Mouse (Mus musculus) intestine, embryonic 15.5 days (tissue): ENCODE measurements around the gene Zar1l. TPM values are rescaled to one million over a fixed set of nuclear protein-coding genes. Genes with fewer than 3 reads are reported as not detected.

ENCODE experiments used
- ATAC-seq: fragments of 200-750 bp; cut with Nextera tagmentation; 2 replicates; pipeline ENCODE4 v1.8.0; 2017; ENCODE audit warnings: moderate TSS enrichment, moderate library complexity
- H3K27ac ChIP-seq: fragments of 300-500 bp; sonication (generic); 2 replicates; pipeline ENCODE4 v1.5.1; 2015; ENCODE audit warnings: mild to moderate bottlenecking, inconsistent platforms
- H3K27me3 ChIP-seq: fragments of 300-500 bp; sonication (generic); replicated peaks from 2 replicates; pipeline ENCODE4 v1.6.1; 2015; ENCODE audit warnings: inconsistent platforms
- H3K36me3 ChIP-seq: fragments of 300-500 bp; sonication (generic); 2 replicates; pipeline ENCODE4 v1.6.1; 2015; ENCODE audit warnings: inconsistent platforms
- H3K4me1 ChIP-seq: fragments of 300-500 bp; sonication (generic); replicated peaks from 2 replicates; pipeline ENCODE4 v1.6.1; 2015; ENCODE audit warnings: inconsistent platforms
- H3K4me2 ChIP-seq: fragments of 300-500 bp; sonication (generic); replicated peaks from 2 replicates; pipeline ENCODE4 v1.6.1; 2015; ENCODE audit warnings: mild to moderate bottlenecking, inconsistent platforms
- H3K4me3 ChIP-seq: fragments of 300-500 bp; sonication (generic); replicated peaks from 2 replicates; pipeline ENCODE4 v1.5.1; 2015; ENCODE audit warnings: inconsistent platforms
- H3K9ac ChIP-seq: fragments of 300-500 bp; sonication (generic); 2 replicates; pipeline ENCODE4 v1.6.1; 2015; ENCODE audit warnings: inconsistent platforms
- H3K9me3 ChIP-seq: fragments of 300-500 bp; sonication (generic); 2 replicates; pipeline ENCODE4 v1.6.1; 2016; ENCODE audit warnings: inconsistent platforms
- WGBS: fragments of 180-500 bp; shearing (Covaris S2); methylation state at CpG from one replicate; pipeline ENCODE4 v1.1.7; 2015; 5-methylcytosine and 5-hydroxymethylcytosine counted together
- polyA plus RNA-seq: library from polyadenylated mRNA; unstranded; fragments of >200 nt; fragmentation: Nextera tagmentation; extraction: Ambion mirVana; gene quantifications from 2 replicates; pipeline ENCODE4 v1.2.1, GENCODE M21; 2015

The Zar1l gene
- polyA plus RNA-seq, 1 experiment from 2014 or later = not detected

- no peaks in the 10 kb centered on the region for H3K36me3 ChIP-seq
- H3K27ac ChIP-seq = no peak overlapping the region
- WGBS = 58% methylated on average over 6 of the region's 6 CpGs
- H3K9me3 ChIP-seq = no peaks in the 10 kb centered on the region
- ATAC-seq = no peak
- no peak overlapping the region for H3K4me3 ChIP-seq
- H3K9ac ChIP-seq = no peak overlapping the region
- H3K27me3 ChIP-seq = no peaks in the 10 kb centered on the region
- H3K4me1 ChIP-seq = no peaks in the 10 kb centered on the region
- no peak overlapping the region for H3K4me2 ChIP-seq
These were observed 49.5 kb downstream of the Zar1l start for GRCm38 (mm10) chr5:150468431-150468830.

- Histone ChIP-seq H3K4me3 (no peak overlapping the region), H3K9me3 (no peaks in the 10 kb centered on the region), H3K27me3 (no peaks in the 10 kb centered on the region), H3K9ac (no peak overlapping the region), H3K4me2 (peak overlapping the region; percentile 25), H3K27ac (peak overlapping the region; percentile 54), H3K4me1 (no peaks in the 10 kb centered on the region), H3K36me3 (no peaks in the 10 kb centered on the region)
- peak; percentile 96 for ATAC-seq
- WGBS = 37% methylated on average over 12 of the region's 12 CpGs
These were observed 51.8 kb downstream of the Zar1l start for GRCm38 (mm10) chr5:150466132-150466531.

GRCm38 (mm10) chr5:150465218-150465617 lies 52.7 kb downstream of the Zar1l start:
- Histone ChIP-seq H3K4me2 (no peak overlapping the region), H3K9ac (no peak overlapping the region), H3K27ac (no peak overlapping the region), H3K27me3 (no peaks in the 10 kb centered on the region), H3K9me3 (no peaks in the 10 kb centered on the region), H3K4me1 (no peaks in the 10 kb centered on the region), H3K4me3 (no peak overlapping the region), H3K36me3 (no peaks in the 10 kb centered on the region)
- ATAC-seq = no peak
- WGBS = 58% methylated on average over 6 of the region's 6 CpGs

- Histone ChIP-seq H3K4me3 (no peak overlapping the region), H3K27ac (no peak overlapping the region), H3K36me3 (peaks cover 2% of the 10 kb centered on the region; the same call in 1 of the 2 replicates), H3K9me3 (no peaks in the 10 kb centered on the region), H3K9ac (no peak overlapping the region), H3K4me2 (no peak overlapping the region), H3K27me3 (no peaks in the 10 kb centered on the region), H3K4me1 (no peaks in the 10 kb centered on the region)
- no peak for ATAC-seq
- 57% methylated on average over 3 of the region's 3 CpGs for WGBS
These were observed 53.2 kb downstream of the Zar1l start for GRCm38 (mm10) chr5:150464721-150465120.

GRCm38 (mm10) chr5:150459801-150460200 lies 58.2 kb downstream of the Zar1l start:
- H3K27ac ChIP-seq = no peak overlapping the region
- WGBS = 81% methylated on average over 4 of the region's 4 CpGs
- H3K9ac ChIP-seq = no peak overlapping the region
- no peaks in the 10 kb centered on the region for H3K9me3 ChIP-seq
- H3K4me2 ChIP-seq = no peak overlapping the region
- H3K4me1 ChIP-seq = no peaks in the 10 kb centered on the region; the same call in 1 of the 2 replicates
- no peaks in the 10 kb centered on the region for H3K27me3 ChIP-seq
- no peak overlapping the region for H3K4me3 ChIP-seq
- peaks cover 2% of the 10 kb centered on the region for H3K36me3 ChIP-seq
- no peak for ATAC-seq

- Histone ChIP-seq H3K9ac (no peak overlapping the region), H3K27ac (no peak overlapping the region), H3K27me3 (no peaks in the 10 kb centered on the region), H3K36me3 (peaks cover 2% of the 10 kb centered on the region), H3K4me2 (no peak overlapping the region; the same call in 1 of the 2 replicates), H3K4me1 (no peaks in the 10 kb centered on the region; the same call in 1 of the 2 replicates), H3K4me3 (no peak overlapping the region), H3K9me3 (no peaks in the 10 kb centered on the region)
- ATAC-seq = no peak
- WGBS = 49% methylated on average over 17 of the region's 17 CpGs
These were observed 59.8 kb downstream of the Zar1l start for GRCm38 (mm10) chr5:150457904-150458739.

- Histone ChIP-seq H3K9me3 (no peaks in the 10 kb centered on the region), H3K4me3 (no peak overlapping the region), H3K36me3 (peaks cover 2% of the 10 kb centered on the region), H3K4me2 (no peak overlapping the region; the same call in 1 of the 2 replicates), H3K9ac (no peak overlapping the region), H3K4me1 (no peaks in the 10 kb centered on the region; the same call in 1 of the 2 replicates), H3K27ac (0 out of 2 replicates have a peak overlapping the region, but pooled peaks have one; percentile 48), H3K27me3 (no peaks in the 10 kb centered on the region)
- ATAC-seq = no peak
- 72% methylated on average over 17 of the region's 17 CpGs for WGBS
These were observed 60.6 kb downstream of the Zar1l start for GRCm38 (mm10) chr5:150457165-150457903.

Other genes starting within 250 kb of the Zar1l start
- 16.2 and 20.0 TPM in 2 replicates for gene Brca2, start 4.5 kb upstream of the Zar1l start, polyA plus RNA-seq
- 4.6 and 4.9 TPM in 2 replicates for gene N4bp2l1, start 79.0 kb upstream of the Zar1l start, polyA plus RNA-seq
- gene N4bp2l2, start 148.0 kb upstream of the Zar1l start, polyA plus RNA-seq = 34.4 and 38.3 TPM in 2 replicates
- 22.2 and 25.3 TPM in 2 replicates for gene Pds5b, start 155.6 kb upstream of the Zar1l start, polyA plus RNA-seq